Mouse (Mus musculus) spleen, adult 2 months (tissue): ENCODE results near the gene Esp16. TPM values are rescaled to one million over a fixed set of nuclear protein-coding genes. Genes with fewer than 3 reads are reported as not detected.
"Not testable (repeated sequence)": the region's sequence is repeated elsewhere in the genome, so short reads cannot be mapped to it uniquely, and the experiment has no call there.

Experiments
- DNase-seq, 2 experiments: peaks; one replicate each; pipeline versions ENCODE4 v3.0.0 to v3.0.0-alpha.2; 2012 to 2021; ENCODE audit warnings: low spot score in 2 of 2, low read depth in 1 of 2
- H3K27ac ChIP-seq: fragments of 200-500 bp; 2 replicates; pipeline ENCODE4 v1.5.1; 2012; ENCODE audit warnings: low read length, inconsistent platforms; ENCODE audit not compliant: insufficient read depth
- H3K27me3 ChIP-seq: fragments of 200-500 bp; 2 replicates; pipeline ENCODE4 v1.6.1; 2012; ENCODE audit warnings: mild to moderate bottlenecking, moderate library complexity, low read length, inconsistent platforms; ENCODE audit not compliant: control insufficient read depth, insufficient read depth
- H3K36me3 ChIP-seq: fragments of 200-500 bp; 2 replicates; pipeline ENCODE4 v1.6.1; 2012; ENCODE audit warnings: mild to moderate bottlenecking, low read length, inconsistent platforms; ENCODE audit not compliant: control insufficient read depth, insufficient read depth
- H3K4me1 ChIP-seq: fragments of 200-500 bp; 2 replicates; pipeline ENCODE4 v1.6.1; 2011; ENCODE audit warnings: inconsistent platforms; ENCODE audit not compliant: control insufficient read depth, insufficient read depth, insufficient read length
- H3K4me3 ChIP-seq: fragments of 200-500 bp; 2 replicates; pipeline ENCODE4 v1.5.1; 2011; ENCODE audit warnings: mild to moderate bottlenecking, inconsistent platforms; ENCODE audit not compliant: insufficient read depth, insufficient read length; ENCODE audit errors: extremely low read depth
- WGBS: fragments of 180-500 bp; shearing (Covaris S2); methylation state at CpG from one replicate; pipeline ENCODE4 v1.1.7; 2018; 5-methylcytosine and 5-hydroxymethylcytosine counted together
- polyA plus RNA-seq: library from polyadenylated mRNA; depleted of rRNA; stranded (reverse); fragments of >200 nt; gene quantifications from 2 replicates; pipeline ENCODE4 v1.2.3, GENCODE M21; 2012; rRNA removed

The Esp16 gene
- polyA plus RNA-seq: not detected in 2 replicates

- H3K27ac ChIP-seq, H3K4me1 ChIP-seq, DNase-seq, H3K4me3 ChIP-seq, H3K36me3 ChIP-seq, H3K27me3 ChIP-seq: not testable (repeated sequence)
- 75% methylated on average over 6 of the region's 6 CpGs for WGBS
Observed at GRCm38 (mm10) chr17:39535842-39536241, at the start of gene Esp16. TSS of gene Esp16 (plus strand) at chr17:39536142.

- not testable (repeated sequence) for H3K36me3 ChIP-seq, H3K4me1 ChIP-seq, H3K4me3 ChIP-seq, DNase-seq, H3K27ac ChIP-seq, H3K27me3 ChIP-seq
Observed at GRCm38 (mm10) chr17:39498043-39498442, 37.9 kb upstream of the Esp16 start.

Other genes starting within 250 kb of the Esp16 start
- gene Esp18, start 129.8 kb upstream of the Esp16 start, polyA plus RNA-seq: not detected in 2 replicates
- gene Esp15, start 104.8 kb downstream of the Esp16 start, polyA plus RNA-seq: not detected in 2 replicates